Mouse (Mus musculus) ovary, adult 18-20 months (tissue): ENCODE data around the gene Washc3.

Experiments used
- DNase-seq: peaks from one replicate; pipeline ENCODE4 v3.0.0; 2022; ENCODE audit warnings: low spot score, mixed read lengths

The Washc3 gene

DNA sequence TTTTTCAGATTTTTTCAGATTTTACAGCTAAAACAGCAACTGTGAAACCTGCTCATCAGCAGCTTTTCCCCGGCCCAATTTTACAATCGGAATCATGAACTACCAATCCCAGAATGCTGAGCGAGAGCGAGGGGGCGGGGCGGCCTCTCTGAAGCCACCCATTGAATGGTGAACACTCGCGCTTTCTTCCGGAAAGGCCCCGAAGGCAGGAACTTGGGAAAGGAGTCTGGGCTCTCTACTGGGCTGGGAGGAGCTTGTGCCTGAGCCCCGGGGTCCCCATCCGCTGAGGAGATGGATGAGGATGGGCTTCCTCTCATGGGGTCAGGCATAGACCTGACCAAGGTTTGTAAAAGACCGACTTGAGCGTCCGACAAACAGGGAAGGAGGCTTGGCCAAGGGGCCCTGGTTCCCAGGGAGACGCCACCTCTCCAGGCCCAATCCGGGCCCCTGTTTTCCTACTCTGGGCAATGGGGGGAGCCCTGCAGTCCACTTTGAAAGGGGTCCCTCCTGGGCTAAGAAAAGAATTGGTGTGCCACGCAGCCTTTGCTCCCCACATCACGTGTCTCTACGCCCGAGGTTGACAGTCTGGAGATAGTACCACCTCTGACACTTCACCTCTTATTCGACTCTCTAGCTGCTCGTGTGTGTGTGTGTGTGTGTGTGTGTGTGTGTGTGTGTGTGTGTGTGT lies at the start of gene Washc3:
TSS of gene Washc3 (plus strand) at position 143 of the 688 bp plus-strand sequence.
- peak; percentile 84 for DNase-seq

DNA sequence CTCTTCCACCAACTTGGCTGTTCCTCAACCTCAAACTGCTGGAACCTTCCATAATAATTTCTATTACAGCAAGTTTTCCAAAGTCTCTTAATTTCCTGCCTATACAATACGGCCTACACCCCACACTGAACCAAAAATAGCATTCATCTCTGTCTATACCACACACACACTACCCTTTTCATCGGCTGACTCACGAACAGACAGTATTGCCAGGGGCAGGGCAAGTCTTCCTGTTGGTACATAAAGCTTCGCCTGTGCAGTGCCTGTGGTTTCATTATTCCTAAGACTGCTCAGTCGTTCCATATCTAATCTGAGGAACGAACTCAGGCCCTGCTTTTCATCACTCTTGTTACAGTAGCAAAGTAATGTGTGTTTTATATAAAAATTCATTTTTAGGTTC lies 49.2 kb upstream of the Washc3 start:
- DNase-seq: no peak

DNA sequence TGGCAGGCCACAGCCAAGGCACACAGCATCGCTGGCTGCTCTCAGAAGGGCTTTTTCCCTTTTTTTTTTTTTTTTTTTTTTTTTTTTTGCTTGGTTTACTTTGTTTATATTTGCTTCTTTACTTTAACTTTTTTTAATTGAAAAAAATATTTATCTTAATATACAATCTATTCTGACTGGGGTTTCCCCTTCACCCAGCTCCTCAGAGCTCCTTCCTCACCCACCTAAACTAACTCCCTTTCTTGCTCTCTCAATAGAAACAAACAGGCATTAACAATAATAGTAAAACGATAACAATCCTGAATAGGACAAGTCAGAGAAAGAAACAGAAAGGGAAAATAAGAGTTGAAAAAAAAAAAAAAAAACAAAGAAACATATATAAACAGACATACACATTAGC lies 38.8 kb upstream of the Washc3 start:
- no peak for DNase-seq

- DNase-seq: no peak
Observed at GRCm38 (mm10) chr10:88162676-88163075, 38.2 kb upstream of the Washc3 start.

DNA sequence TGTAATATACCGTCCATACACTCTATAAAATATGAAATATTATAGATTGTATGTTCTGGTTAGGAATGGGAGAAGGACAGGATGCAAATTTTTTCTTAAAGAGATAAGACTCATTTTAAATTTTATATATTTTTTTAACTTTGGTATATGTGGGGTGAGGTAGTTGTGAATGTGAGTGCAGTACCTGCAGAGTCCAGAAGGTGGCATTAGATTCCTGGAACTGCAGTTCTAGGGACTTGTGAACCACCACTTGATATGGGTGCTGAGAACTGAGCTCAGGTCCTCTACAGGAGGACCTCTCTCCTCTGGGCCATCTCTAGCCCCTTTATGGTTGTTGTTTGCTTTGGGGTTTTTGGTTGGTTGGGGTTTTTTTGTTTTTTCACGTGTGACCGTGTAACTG lies 34.7 kb upstream of the Washc3 start:
- no peak for DNase-seq

DNA sequence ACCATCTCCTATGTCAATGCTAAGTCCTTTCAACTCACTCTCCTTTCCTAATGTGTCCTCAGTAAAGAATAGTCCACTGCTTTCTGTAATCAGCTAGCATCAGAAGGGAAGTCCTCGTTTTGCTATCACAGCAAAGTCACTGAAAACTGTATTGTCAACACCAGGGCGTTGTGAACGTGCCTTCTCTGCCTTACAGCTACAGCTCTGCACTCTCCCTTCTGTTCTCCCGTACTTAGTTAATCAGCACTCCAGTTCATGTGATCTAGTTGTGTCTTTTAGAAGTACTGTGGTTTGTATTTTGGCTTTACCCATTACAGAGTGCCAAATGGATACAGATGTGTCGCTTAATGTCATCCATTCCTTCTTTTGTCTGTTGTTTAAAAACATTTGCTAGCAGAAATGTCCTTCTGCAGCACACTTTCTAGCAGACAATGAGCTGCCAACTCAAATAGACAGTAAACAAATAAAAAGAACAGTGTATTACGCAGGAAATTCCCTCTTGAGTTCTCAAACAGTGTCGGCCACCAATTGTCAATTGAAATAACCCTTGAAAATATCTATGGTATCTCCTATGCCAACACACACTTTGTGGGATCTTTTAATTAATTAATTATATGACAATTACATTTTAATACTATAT lies 33.3 kb upstream of the Washc3 start:
- DNase-seq: no peak

DNA sequence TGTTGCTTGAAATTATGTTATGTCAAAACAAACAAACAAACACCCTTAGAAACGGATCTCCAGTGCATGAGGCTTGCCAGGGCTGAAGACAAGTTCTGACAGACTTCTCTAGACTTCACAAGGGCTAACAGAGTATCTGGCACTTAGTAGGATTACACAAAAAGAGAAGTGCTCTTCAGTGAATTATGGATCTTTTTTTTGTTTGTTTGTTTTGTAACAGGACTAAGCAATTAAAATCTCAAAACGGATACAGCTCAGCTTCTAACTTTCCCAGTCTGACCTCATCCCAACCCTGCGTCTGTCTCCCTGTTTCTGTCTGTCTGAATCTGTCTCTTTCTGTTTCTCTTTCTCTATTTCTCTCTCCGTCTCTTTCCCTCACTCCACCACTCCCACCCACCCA lies 352 bp upstream of the Washc3 start:
- no peak for DNase-seq

DNA sequence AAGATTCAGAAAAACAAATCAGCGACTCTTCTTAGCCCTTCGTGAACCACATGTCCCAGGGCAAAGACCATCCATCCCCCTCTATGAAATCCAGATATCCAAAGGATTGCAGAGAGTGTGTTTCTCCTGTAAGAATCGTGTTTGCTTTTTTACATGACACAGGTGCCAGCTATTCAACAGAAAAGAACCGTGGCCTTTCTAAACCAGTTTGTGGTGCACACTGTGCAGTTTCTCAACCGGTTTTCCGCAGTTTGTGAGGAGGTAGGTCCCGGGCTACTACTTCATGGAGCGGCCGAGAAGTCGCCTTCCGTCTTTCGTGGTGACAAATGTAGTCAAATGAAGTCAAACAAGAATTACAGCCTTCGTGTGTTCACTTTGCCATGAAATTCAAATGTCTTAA lies 757 bp downstream of the Washc3 start:
- DNase-seq: no peak

DNA sequence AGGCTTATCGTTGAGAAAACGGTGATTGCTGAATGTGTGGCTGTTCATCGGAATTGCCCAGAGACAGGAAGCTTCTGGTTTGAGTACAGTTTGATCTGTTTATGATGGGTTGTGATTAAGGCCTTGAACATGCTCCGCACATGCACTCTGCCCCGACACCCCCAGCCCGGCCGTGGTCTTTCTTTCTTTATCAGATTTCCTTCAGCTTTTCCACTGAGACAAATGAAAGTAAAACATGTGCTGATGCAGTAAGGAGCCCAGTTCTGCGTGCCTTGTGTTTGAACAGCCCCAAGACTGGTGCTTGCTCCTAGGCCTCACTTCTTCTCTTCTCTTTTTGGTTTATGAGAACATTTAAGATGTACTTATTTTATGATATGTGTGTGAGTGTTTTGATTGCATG lies 1.7 kb downstream of the Washc3 start:
- no peak for DNase-seq

GRCm38 (mm10) chr10:88203236-88203635 lies 2.3 kb downstream of the Washc3 start:
- DNase-seq: no peak

DNA sequence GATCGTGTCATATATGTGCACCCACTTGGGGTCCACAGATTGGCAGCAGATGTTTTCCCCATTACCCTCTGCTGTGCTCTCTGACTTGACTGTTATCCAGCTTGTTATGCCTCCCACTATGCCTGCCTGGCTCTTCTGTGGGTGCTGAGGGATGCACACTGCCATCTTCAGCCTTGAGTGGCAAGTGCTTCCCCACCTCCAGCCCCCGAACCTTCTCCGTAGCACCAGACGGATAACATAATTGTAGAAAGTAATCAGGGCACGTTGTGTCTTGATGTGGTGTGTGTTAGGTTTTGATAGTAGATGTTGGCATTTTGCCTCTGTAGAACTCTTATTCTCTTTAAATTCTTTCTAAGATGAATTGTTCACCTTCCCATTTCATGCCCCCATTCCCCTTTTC lies 11.8 kb downstream of the Washc3 start:
- DNase-seq: no peak

DNA sequence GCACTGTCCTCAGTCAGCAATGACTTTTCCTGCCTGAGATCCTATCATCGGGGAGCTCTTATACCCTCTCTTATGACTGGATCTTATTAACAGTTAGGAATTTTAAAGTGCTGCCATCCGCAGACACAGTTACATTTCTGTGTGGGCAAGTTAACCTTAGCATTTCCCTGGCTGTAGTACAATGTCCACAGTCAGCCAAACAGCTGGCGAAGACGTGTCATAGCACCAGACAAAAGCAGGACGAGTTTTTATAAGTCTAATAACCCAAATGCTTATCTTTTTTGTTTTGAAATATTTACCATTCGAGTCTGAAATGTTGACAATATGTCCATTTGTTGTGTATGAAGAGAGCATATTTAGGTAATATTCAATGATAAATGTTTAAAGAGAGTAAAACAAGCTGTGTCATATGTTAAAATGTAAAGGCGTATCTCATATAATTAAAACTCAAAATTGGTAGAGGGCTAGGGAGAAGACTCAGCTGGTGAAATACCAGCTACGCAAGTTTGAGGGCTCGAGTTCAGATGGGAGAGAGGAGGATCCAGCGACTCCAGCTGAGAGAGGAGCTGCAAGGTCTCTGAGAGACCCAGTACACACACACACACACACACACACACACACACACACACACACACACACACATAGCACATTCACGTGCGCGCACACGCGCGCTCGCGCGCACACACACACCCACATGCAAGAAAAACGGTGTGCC lies 14.1 kb downstream of the Washc3 start:
- no peak for DNase-seq

DNA sequence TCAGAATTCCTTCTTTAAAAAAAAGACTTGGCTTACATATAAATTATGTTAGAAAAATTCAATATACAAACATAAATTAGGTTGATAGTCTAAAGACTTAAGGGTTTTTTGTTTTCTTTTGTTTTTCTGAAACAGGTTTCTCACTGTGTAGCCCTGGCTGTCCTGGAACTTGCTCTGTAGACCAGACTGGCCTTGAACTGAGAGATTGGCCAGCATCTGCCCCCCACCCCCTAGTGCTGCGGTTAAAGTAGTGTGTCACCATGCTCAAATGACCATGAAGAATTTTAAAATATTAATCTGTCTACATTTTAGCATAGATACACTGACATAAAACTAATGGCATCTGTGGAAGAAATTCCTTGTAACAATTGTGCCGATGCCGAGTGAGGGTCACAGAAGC lies 17.3 kb downstream of the Washc3 start:
- no peak for DNase-seq

DNA sequence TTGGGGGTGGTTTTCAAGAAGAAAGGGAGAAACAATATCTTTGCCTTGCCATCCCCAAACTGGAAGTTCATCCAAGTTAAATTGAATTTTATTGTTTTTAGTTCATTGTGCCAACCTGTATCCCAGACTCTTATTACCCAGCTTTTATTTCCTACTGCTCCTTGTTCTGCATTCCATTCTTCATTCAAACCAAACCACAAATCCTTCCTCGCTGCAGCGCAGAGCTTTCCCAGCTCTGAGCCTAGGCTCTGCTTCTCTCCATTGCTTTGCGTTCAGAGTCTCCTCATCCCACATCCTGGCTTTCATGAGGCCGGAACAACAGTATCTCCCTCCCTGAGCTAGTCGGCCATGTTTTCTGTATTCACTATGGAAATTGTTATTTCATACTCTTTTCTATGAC lies 20.8 kb downstream of the Washc3 start:
- no peak for DNase-seq

- no peak for DNase-seq
Observed at GRCm38 (mm10) chr10:88225421-88225820, 24.5 kb downstream of the Washc3 start.

- DNase-seq: no peak
Observed at GRCm38 (mm10) chr10:88227962-88228361, 27.1 kb downstream of the Washc3 start.

GRCm38 (mm10) chr10:88228521-88229017 lies 27.7 kb downstream of the Washc3 start:
- DNase-seq: no peak

DNA sequence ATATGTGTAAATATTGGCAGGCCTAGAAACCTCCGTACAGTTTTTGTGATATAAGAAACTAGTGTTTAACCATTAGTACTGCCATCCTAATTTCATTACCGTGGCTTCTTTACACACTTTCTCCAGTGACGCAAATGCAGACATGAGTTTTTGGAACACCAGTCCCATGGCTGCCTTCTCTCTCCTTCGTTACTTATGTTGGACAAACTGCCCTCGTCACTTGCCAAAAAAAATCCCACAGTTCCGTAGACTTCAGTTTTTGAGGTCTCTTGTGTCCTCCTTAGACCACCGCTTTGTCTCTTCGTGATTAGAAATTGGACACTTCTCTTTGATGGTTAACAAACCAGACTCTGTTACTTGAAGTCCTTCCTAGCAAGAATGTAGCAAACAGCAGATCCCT lies 30.8 kb downstream of the Washc3 start:
- DNase-seq: no peak

DNA sequence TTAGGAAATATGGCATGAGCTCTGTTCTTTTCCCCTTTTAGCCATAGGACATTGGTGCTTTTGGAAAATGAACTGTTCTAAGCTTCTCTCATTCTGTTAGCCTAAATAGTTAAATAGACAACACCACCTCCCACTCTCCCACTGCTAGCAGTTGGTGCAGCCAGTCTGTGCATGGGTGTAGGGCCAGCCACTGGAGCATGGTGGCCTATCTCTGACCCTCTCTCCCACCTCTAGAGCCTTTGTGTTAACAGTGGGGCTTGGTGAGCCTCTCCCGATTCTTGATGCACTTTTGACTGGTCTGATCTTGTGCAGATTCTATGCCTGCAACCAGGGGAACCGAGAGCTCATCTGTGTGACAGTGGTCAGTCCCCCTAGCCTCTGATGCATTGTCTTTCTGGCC lies 31.9 kb downstream of the Washc3 start:
- DNase-seq: no peak

GRCm38 (mm10) chr10:88244681-88245080 lies 43.8 kb downstream of the Washc3 start:
- DNase-seq: no peak

GRCm38 (mm10) chr10:88250300-88250699 lies 49.4 kb downstream of the Washc3 start:
- DNase-seq: no peak

DNA sequence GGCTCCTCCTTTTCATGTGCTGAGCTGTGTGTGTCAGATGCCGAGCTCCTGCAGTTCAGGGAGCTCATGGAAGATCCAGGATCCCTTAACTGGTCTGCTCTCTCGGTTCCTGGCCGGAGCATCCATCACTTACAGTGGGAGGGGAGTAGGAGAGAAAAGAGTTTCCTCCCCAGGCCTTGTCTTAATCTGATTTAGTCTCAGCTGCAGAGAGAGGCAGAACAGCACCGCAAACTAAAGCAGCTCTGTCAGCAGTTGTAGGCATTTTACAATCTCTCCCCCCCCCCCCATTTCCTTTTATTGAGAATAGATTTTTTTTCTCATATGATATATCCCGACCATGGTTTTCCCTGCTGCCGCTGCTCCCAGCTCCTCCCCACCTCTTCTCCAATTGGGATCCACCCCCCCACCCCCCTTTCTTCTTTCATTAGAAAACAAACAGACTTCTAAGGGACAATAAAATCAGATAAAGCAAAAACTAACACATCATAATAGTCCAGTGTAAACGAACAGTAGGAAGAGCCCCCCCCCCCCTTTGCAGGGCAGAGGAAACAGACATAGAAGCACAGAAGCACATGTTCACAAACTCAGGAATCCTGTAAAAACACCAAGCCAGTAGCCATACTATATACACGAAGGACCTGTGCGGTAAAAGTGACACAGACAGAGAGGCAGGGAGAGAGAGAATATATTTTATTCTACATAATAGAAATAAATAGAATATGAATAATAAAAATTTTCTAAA lies 51.4 kb downstream of the Washc3 start:
- no peak for DNase-seq
